Mouse (Mus musculus) liver, embryonic 14 days (tissue): Measurements from ENCODE around the gene Rpl27a. TPM values are rescaled to one million over a fixed set of nuclear protein-coding genes. Genes with fewer than 3 reads are reported as not detected.

Experiments used
- polyA plus RNA-seq: library from polyadenylated mRNA; depleted of rRNA; stranded (reverse); fragments of >200 nt; gene quantifications from 2 replicates; pipeline ENCODE4 v1.2.3, GENCODE M21; 2012; rRNA removed

Gene Rpl27a
- 434 and 498 TPM in 2 replicates for polyA plus RNA-seq

GRCm38 (mm10) chr7:109518838-109519696 is at the start of gene Rpl27a:
Gene Rpl27a, plus strand, starts transcription at chr7:109519147.

GRCm38 (mm10) chr7:109508034-109508433 is 10.9 kb upstream of the Rpl27a start, which contains the start of gene Trim66:
Gene Trim66, minus strand, starts transcription at chr7:109508134.

Other genes with a start within 250 kb of the Rpl27a start
- not detected in 2 replicates for gene Stk33, start 80.1 kb upstream of the Rpl27a start, polyA plus RNA-seq
- gene Trim66, start 11.0 kb upstream of the Rpl27a start, polyA plus RNA-seq: 0.03 TPM in 2 replicates
- gene St5, start 184.5 kb downstream of the Rpl27a start, polyA plus RNA-seq: 13.6 and 14.8 TPM in 2 replicates
- gene Akip1, start 184.5 kb downstream of the Rpl27a start, polyA plus RNA-seq: 20.3 and 23.0 TPM in 2 replicates
- gene BC051019, start 204.7 kb downstream of the Rpl27a start, polyA plus RNA-seq: 0.08 TPM in 1 of 2 replicates, not detected in the other
- gene Ascl3, start 212.6 kb downstream of the Rpl27a start, polyA plus RNA-seq: not detected in 2 replicates
- gene Tmem9b, start 233.7 kb downstream of the Rpl27a start, polyA plus RNA-seq: 15.9 and 18.2 TPM in 2 replicates